Mouse (Mus musculus) midbrain, embryonic 10.5 days (tissue): ENCODE results near the gene Gstm3. TPM values are rescaled to one million over a fixed set of nuclear protein-coding genes. Genes with fewer than 3 reads are reported as not detected.
"Not testable (repeated sequence)": the region's sequence is repeated elsewhere in the genome, so short reads cannot be mapped to it uniquely, and the experiment has no call there.

Experiments
- DNase-seq: peaks from one replicate; pipeline ENCODE4 v3.0.0-alpha.2; 2017; ENCODE audit warnings: low spot score
- H3K27ac ChIP-seq: fragments of 300-500 bp; sonication (generic); replicated peaks from 2 replicates; pipeline ENCODE4 v1.5.1; 2016; ENCODE audit warnings: mild to moderate bottlenecking
- H3K27me3 ChIP-seq: fragments of 300-500 bp; sonication (generic); 2 replicates; pipeline ENCODE4 v1.6.1; 2016; ENCODE audit warnings: low read depth, mild to moderate bottlenecking; ENCODE audit not compliant: poor library complexity, severe bottlenecking
- H3K36me3 ChIP-seq: fragments of 300-500 bp; sonication (generic); 2 replicates; pipeline ENCODE4 v1.6.1; 2016; ENCODE audit warnings: mild to moderate bottlenecking, moderate library complexity
- H3K4me1 ChIP-seq: fragments of 300-500 bp; sonication (generic); 2 replicates; pipeline ENCODE4 v1.6.1; 2016
- H3K4me3 ChIP-seq: fragments of 300-500 bp; sonication (generic); 2 replicates; pipeline ENCODE4 v1.5.1; 2016; ENCODE audit warnings: mild to moderate bottlenecking, moderate library complexity
- H3K9me3 ChIP-seq: fragments of 300-500 bp; sonication (generic); replicated peaks from 2 replicates; pipeline ENCODE4 v1.6.1; 2016; ENCODE audit warnings: mild to moderate bottlenecking
- WGBS: fragments of 180-500 bp; shearing (Covaris S2); methylation state at CpG from one replicate; pipeline ENCODE4 v1.1.7; 2016; 5-methylcytosine and 5-hydroxymethylcytosine counted together
- polyA plus RNA-seq: library from polyadenylated mRNA; unstranded; fragments of >200 nt; fragmentation: Nextera tagmentation; extraction: Ambion mirVana; gene quantifications from 2 replicates; pipeline ENCODE4 v1.2.1, GENCODE M21; 2016

Gstm3 gene
- polyA plus RNA-seq, 1 experiment from 2014 or later = not detected

DNA sequence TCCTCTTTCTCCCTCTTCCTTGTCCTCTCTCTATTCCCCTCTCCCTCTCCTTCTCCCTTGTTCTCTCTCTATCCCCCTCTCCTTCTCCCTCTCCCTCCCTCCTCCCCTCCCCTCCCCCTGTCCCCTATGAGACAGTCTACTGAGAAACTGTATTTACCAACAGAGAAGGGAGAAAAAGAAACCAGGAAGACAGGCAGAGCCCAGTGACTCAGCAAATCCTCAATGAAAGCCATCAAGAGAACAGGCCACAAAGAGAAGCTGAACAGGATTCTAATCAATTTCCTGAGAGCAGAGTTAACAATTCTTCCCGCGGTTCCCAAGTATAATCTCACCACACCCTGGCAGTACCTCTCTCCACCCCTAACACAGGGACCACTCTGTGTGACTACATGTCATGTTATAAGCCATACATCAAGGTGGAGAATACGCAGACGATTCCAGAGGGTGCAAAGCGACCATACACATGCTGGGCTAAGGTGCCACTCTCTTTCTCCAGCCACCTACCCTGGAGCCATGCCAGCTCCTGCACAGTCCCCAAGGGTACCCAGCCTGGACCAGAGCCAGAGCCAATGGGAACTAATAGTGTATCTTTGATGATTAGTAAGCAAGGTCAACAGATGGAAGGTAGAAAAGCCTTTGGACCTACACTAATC is 4.3 kb downstream of the Gstm3 start:
- Histone ChIP-seq H3K27me3 (no peaks in the 10 kb centered on the region), H3K4me1 (peaks cover 17% of the 10 kb centered on the region), H3K27ac (peak overlapping the region; percentile 69), H3K36me3 (no peaks in the 10 kb centered on the region), H3K9me3 (no peaks in the 10 kb centered on the region), H3K4me3 (no peak overlapping the region)
- DNase-seq = no peak
- WGBS = 68% methylated on average over 5 of the region's 5 CpGs

GRCm38 (mm10) chr3:107964026-107964425 is 5.1 kb downstream of the Gstm3 start:
- no peak for DNase-seq
- no peaks in the 10 kb centered on the region for H3K36me3 ChIP-seq
- no peak overlapping the region for H3K4me3 ChIP-seq
- peaks cover 17% of the 10 kb centered on the region for H3K4me1 ChIP-seq
- H3K9me3 ChIP-seq = no peaks in the 10 kb centered on the region
- WGBS = 82% methylated on average over 4 of the region's 4 CpGs
- no peaks in the 10 kb centered on the region for H3K27me3 ChIP-seq
- peak overlapping the region; percentile 69 for H3K27ac ChIP-seq

- DNase-seq, H3K4me3 ChIP-seq, H3K27ac ChIP-seq, H3K36me3 ChIP-seq, H3K27me3 ChIP-seq, H3K9me3 ChIP-seq, H3K4me1 ChIP-seq: not testable (repeated sequence)
- WGBS = 90% methylated on average over 9 of the region's 9 CpGs
These were observed 13.8 kb downstream of the Gstm3 start for GRCm38 (mm10) chr3:107955260-107955659.

GRCm38 (mm10) chr3:107953906-107954305 is 15.2 kb downstream of the Gstm3 start:
- 85% methylated on average over 5 of the region's 5 CpGs for WGBS
- Histone ChIP-seq H3K4me1 (peaks cover 5% of the 10 kb centered on the region; the same call in 1 of the 2 replicates), H3K4me3 (no peak overlapping the region), H3K27ac (no peak overlapping the region), H3K27me3 (no peaks in the 10 kb centered on the region), H3K36me3 (no peaks in the 10 kb centered on the region), H3K9me3 (no peaks in the 10 kb centered on the region)
- no peak for DNase-seq

DNA sequence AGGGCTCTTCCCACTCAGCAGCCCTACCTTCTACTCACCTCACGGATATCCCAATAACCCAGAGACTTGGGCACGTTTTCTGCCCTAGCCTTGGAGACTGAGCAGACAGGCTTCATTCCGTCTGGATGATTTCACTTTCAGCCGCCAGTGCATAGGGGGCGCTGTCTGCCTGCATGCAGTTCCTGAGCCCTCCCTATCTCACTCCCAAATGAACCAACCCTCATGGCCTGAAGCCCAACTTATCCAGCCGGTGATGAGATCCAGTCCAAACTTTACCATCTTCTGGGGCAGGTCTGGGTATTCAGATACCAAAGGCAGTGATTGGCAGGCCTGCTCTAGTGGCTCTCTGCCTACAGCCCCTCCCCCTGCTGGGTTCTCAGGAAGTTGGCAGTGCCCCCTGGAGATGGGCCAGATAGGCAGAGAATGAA is 15.7 kb downstream of the Gstm3 start:
- no peaks in the 10 kb centered on the region for H3K36me3 ChIP-seq
- H3K4me3 ChIP-seq = no peak overlapping the region
- H3K9me3 ChIP-seq = no peaks in the 10 kb centered on the region
- no peaks in the 10 kb centered on the region for H3K27me3 ChIP-seq
- WGBS = 24% methylated on average over 6 of the region's 6 CpGs
- DNase-seq = peak; percentile 34
- H3K27ac ChIP-seq = no peak overlapping the region
- peaks cover 5% of the 10 kb centered on the region; the same call in 1 of the 2 replicates for H3K4me1 ChIP-seq

DNA sequence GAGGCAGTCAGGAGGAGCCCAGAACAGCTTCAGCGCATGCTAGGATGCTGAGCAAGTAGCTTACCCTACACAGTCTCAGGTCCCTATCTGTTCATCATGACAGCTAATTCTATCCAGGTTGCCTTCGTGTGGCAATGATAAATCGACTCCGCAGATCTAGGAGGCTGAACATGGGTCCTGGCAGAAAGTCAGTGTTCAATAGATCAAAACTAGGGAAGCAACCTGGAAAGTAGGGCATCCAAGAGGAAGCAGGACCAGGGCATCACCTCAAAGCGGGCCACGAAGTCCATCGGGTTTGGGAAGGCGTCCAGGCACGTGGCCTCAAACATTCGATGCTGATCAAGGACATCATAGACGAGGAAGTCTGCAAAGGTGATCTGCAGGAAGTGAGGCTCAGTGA is 18.6 kb downstream of the Gstm3 start:
- H3K27me3 ChIP-seq = no peaks in the 10 kb centered on the region
- H3K4me1 ChIP-seq = peaks cover 5% of the 10 kb centered on the region; the same call in 1 of the 2 replicates
- no peaks in the 10 kb centered on the region for H3K36me3 ChIP-seq
- no peak overlapping the region for H3K27ac ChIP-seq
- H3K4me3 ChIP-seq = no peak overlapping the region
- no peaks in the 10 kb centered on the region for H3K9me3 ChIP-seq
- DNase-seq = no peak
- 87% methylated on average over 11 of the region's 11 CpGs for WGBS

DNA sequence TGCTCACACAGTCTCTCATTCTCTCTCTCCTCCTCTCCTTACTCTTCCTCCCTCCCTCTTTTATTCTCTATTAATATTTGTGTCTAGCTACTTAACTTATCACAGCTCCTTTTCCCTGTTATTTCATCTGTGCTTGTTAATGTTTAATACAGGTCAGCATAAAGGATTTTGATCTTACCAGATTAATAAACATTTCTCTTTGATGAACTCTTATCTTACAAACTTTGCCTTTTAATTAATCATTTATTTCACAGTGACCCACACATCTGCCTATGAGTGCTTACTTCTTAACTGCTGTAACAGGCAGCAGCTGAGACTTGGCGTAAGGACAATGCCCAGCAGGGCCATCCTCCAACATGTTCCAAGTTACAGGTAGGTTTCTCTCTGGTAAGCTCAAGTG is 19.6 kb downstream of the Gstm3 start:
- not testable (repeated sequence) for H3K27ac ChIP-seq, DNase-seq, H3K4me1 ChIP-seq, H3K4me3 ChIP-seq, H3K36me3 ChIP-seq, H3K9me3 ChIP-seq, H3K27me3 ChIP-seq
- 93% methylated on average over 1 of the region's 1 CpGs for WGBS

DNA sequence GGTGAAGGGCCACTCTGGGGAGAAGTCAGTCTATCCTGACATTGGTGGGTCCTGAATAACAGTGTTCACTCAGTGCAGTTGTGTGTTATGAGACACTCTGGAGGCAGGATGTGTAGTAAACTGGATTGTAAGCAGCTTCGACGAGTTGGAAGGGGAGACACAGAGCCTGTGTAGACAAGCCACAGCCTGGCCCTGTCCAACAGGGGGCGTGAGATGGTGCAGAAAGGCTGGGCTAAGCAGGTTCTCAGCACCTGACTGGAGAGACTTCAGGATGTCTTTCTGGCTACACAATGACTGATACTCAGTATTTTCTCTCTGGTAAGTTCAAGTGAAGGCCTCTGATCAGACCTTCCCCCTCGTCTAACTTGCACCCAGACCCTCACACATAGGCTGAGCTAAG is 23.4 kb downstream of the Gstm3 start:
- H3K9me3 ChIP-seq = no peaks in the 10 kb centered on the region
- 48% methylated on average over 4 of the region's 4 CpGs for WGBS
- H3K27me3 ChIP-seq = no peaks in the 10 kb centered on the region
- H3K4me3 ChIP-seq = no peak overlapping the region
- H3K36me3 ChIP-seq = no peaks in the 10 kb centered on the region
- no peak for DNase-seq
- no peak overlapping the region for H3K27ac ChIP-seq
- peaks cover 10% of the 10 kb centered on the region for H3K4me1 ChIP-seq

DNA sequence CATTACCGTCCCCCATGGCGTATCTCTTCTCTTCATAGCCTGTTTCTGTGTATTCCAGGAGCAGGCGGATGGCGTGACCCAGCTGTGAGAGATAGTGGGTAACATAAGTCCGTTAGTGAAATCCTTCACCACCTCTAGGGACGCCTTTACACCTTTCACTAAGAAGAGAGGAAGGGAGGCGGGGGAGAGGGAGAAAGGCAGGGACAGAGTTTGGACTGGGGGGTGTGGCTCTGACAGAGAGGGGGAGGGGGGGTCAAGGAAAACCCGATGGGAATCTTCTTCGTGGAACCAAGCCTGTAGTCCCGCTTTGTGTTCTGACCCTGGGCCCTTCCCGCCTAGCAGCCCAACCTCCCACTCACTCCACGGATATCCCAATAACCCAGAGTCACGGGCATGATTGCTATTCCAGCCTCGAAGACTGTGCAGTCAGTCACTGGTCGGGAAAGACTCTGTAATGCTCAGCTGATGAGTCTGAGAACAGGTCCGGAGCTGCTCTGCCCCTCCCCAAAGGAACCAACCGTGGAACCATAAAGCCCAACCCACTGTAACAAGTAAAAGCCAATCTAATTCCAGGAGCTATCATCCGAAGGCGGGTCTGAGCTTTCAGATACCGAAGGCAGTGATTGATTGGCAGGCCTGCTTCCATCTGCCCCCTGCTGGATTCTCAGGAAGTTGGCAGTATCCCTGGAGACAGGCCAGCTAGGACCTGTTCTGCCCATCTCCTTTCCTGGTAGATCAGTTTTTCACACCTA is 25.7 kb downstream of the Gstm3 start, which contains the start of gene Gstm6:
Gstm6 (minus strand) TSS at position 511 of the 752 bp plus-strand sequence.
- H3K4me3 ChIP-seq = peak within 1 kb of the TSS; percentile 41

DNA sequence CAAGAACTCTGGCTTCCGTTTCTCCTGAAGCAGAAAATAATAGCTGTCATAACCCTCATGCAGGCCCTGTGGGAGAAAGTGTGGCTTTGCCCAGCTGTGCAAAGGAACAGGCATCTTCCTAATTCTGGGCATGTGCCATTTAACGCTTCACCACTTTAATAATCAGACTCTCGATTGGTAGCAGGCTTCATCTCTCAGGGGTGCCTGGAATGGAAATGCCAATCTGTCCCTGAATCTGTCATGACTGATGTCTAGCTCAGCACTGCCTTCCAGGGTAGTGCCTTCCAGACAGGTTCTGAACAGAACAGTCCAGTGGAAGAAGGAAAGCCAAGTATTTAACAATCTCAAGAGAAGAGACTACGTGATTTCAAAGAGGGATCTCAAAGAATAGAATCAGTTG is 27.8 kb downstream of the Gstm3 start:
- Histone ChIP-seq H3K27ac (no peak overlapping the region), H3K9me3 (no peaks in the 10 kb centered on the region), H3K36me3 (no peaks in the 10 kb centered on the region), H3K4me1 (peaks cover 22% of the 10 kb centered on the region), H3K27me3 (no peaks in the 10 kb centered on the region), H3K4me3 (no peak overlapping the region)
- DNase-seq = no peak
- 86% methylated on average over 4 of the region's 4 CpGs for WGBS

More for the DNA sequence above, 25.7 kb downstream of the Gstm3 start, which contains the start of gene Gstm6:
- Histone ChIP-seq H3K36me3 (no peaks in the 10 kb centered on the region), H3K27ac (peak within 1 kb of the TSS; percentile 53), H3K4me1 (peaks cover 22% of the 10 kb centered on the region), H3K9me3 (no peaks in the 10 kb centered on the region), H3K27me3 (no peaks in the 10 kb centered on the region)
- 15% methylated on average over 20 of the region's 20 CpGs for WGBS
- peak; percentile 62 for DNase-seq

DNA sequence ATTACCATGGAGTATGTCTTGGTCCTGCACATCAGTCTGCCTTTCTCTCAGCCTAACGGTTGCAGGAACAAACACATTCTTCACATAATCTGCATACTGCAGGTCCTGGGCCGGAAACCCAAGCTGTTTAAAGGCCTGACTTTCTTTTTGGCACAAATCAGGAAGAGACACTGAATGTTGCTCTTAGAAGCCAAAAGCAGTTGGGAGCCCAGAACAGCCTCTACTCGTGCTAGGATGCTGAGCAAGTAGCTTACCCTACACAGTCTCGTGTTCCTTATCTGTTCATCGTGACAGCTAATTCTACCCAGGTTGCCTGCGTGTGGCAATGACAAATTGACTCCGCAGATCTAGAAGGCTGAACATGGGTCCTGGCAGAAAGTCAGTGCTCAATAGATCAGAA is 28.6 kb downstream of the Gstm3 start:
- no peak overlapping the region for H3K4me3 ChIP-seq
- no peak overlapping the region for H3K27ac ChIP-seq
- DNase-seq = no peak
- H3K4me1 ChIP-seq = peaks cover 22% of the 10 kb centered on the region
- WGBS = 85% methylated on average over 7 of the region's 7 CpGs
- H3K27me3 ChIP-seq = no peaks in the 10 kb centered on the region
- no peaks in the 10 kb centered on the region for H3K9me3 ChIP-seq
- no peaks in the 10 kb centered on the region for H3K36me3 ChIP-seq

DNA sequence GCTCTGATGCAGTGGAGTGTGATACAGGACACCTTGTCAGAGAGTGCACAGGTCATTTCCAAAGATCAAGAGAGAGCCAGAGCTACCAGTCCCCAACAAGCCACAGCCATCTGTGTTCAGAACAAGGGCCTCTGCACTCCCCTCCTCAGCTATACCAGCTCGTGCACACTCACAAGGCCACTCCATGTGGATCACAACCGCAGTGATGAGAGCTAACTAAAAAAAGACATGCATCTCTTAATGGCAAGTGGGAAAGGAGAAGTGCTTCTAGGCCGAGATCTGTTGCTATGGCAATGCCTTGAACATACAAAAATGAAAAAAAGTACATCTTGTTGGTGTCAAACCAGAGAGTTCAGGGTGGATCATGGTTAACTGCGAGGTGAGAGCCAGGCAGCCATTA is 29.3 kb downstream of the Gstm3 start:
- WGBS = 79% methylated on average over 4 of the region's 4 CpGs
- no peak for DNase-seq
- no peaks in the 10 kb centered on the region for H3K9me3 ChIP-seq
- no peaks in the 10 kb centered on the region for H3K27me3 ChIP-seq
- H3K36me3 ChIP-seq = no peaks in the 10 kb centered on the region
- peak overlapping the region; percentile 19; the same call in 1 of the 2 replicates for H3K27ac ChIP-seq
- no peak overlapping the region for H3K4me3 ChIP-seq
- H3K4me1 ChIP-seq = peaks cover 22% of the 10 kb centered on the region

- WGBS = 48% methylated on average over 3 of the region's 3 CpGs
- Histone ChIP-seq H3K4me1 (peaks cover 22% of the 10 kb centered on the region), H3K36me3 (no peaks in the 10 kb centered on the region)
These were observed 29.7 kb downstream of the Gstm3 start for GRCm38 (mm10) chr3:107939403-107939802.

More at GRCm38 (mm10) chr3:107939403-107939802, 29.7 kb downstream of the Gstm3 start:
- H3K9me3 ChIP-seq = no peaks in the 10 kb centered on the region
- H3K27ac ChIP-seq = peak overlapping the region; percentile 19; the same call in 1 of the 2 replicates
- H3K27me3 ChIP-seq = no peaks in the 10 kb centered on the region
- H3K4me3 ChIP-seq = no peak overlapping the region
- DNase-seq = peak; percentile 52
